Mouse (Mus musculus): ENCODE measurements at regions not wholly inside any gene's neighbourhood (a gene's known extent, or its start where the extent isn't known, plus 50 kb on each side); places are given as distances from the start of the nearest gene placed in this dataset.
"Not testable (repeated sequence)": the region's sequence is repeated elsewhere in the genome, so short reads cannot be mapped to it uniquely, and the experiment has no call there.

GRCm38 (mm10) chr8:126776605-126777469 lies 168.8 kb downstream of the Tomm20 start:
- WGBS = 84% methylated on average over 11 of the region's 11 CpGs
- no peaks in the 10 kb centered on the region for H3K36me3 ChIP-seq (ENCODE audit: control insufficient read depth, insufficient read depth, low read length)

GRCm38 (mm10) chr8:126775334-126775733 lies 170.3 kb downstream of the Tomm20 start:
- intact Hi-C loops (cut with DNase I) = no loop called here
- 85% methylated on average over 3 of the region's 3 CpGs for WGBS
- Histone ChIP-seq H3K4me1 (ENCODE audit: control insufficient read depth, insufficient read depth, low read length) (no peaks in the 10 kb centered on the region), H3K79me2 (replicated peaks; ENCODE audit: control insufficient read depth, insufficient read depth, low read length) (no peaks in the 10 kb centered on the region), H3K27ac (no peak overlapping the region), H3K4me3 (no peak overlapping the region), H3K27me3 (ENCODE audit: control insufficient read depth, insufficient read depth, low read length) (no peaks in the 10 kb centered on the region), H3K9ac (ENCODE audit: low read depth, low read length) (no peak overlapping the region), H3K36me3 (ENCODE audit: control insufficient read depth, insufficient read depth, low read length) (no peaks in the 10 kb centered on the region)
- TF ChIP-seq EP300 (IDR thresholded peaks at IDR 0.05; ENCODE audit: insufficient read depth, low read depth, low read length) (no peak), CTCF (IDR thresholded peaks at IDR 0.05) (no peak), POLR2A (IDR thresholded peaks at IDR 0.05; ENCODE audit: insufficient read depth, low read depth, low read length) (no peak)
- DNase-seq = no peak

More at GRCm38 (mm10) chr8:126776605-126777469, 168.8 kb downstream of the Tomm20 start:
- Histone ChIP-seq H3K27me3 (ENCODE audit: control insufficient read depth, insufficient read depth, low read length) (no peaks in the 10 kb centered on the region), H3K4me1 (ENCODE audit: control insufficient read depth, insufficient read depth, low read length) (no peaks in the 10 kb centered on the region), H3K9ac (ENCODE audit: low read depth, low read length) (no peak overlapping the region), H3K4me3 (no peak overlapping the region), H3K27ac (no peak overlapping the region), H3K79me2 (replicated peaks; ENCODE audit: control insufficient read depth, insufficient read depth, low read length) (no peaks in the 10 kb centered on the region)
- peak; percentile 41 for TF ChIP-seq CTCF (IDR thresholded peaks at IDR 0.05)
- TF ChIP-seq POLR2A (IDR thresholded peaks at IDR 0.05; ENCODE audit: insufficient read depth, low read depth, low read length) = no peak
- no peak for DNase-seq
- intact Hi-C loops (cut with DNase I) = no loop called here

DNA sequence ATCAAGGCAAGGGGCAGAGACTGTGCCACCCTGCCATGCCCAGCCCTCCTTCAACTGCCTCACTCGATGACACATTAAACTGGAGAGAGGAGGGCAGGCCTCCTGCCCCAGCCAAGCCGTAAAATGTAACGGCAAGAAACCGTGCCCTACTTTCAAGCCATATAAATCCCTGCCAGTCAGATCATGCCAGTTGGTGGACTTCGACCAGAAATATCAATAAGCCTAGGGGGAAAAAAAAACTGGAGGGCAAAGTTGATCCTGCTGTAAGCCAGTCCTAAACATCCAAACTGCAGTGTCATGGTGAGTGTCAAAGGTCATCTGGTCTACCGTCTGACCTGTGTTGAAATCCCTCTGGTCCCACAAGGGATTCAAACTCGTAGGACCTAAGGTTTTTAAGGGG lies 170.8 kb downstream of the Tomm20 start:
- H3K27me3 ChIP-seq (ENCODE audit: control insufficient read depth, insufficient read depth, low read length) = no peaks in the 10 kb centered on the region
- no peak for DNase-seq
- H3K4me1 ChIP-seq (ENCODE audit: control insufficient read depth, insufficient read depth, low read length) = no peaks in the 10 kb centered on the region
- 92% methylated on average over 7 of the region's 7 CpGs for WGBS
- intact Hi-C loops (cut with DNase I) = no loop called here
- TF ChIP-seq CTCF (IDR thresholded peaks at IDR 0.05) = no peak
- no peak for TF ChIP-seq POLR2A (IDR thresholded peaks at IDR 0.05; ENCODE audit: insufficient read depth, low read depth, low read length)
- TF ChIP-seq EP300 (IDR thresholded peaks at IDR 0.05; ENCODE audit: insufficient read depth, low read depth, low read length) = no peak
- no peak overlapping the region for H3K4me3 ChIP-seq
- H3K79me2 ChIP-seq (replicated peaks; ENCODE audit: control insufficient read depth, insufficient read depth, low read length) = no peaks in the 10 kb centered on the region
- H3K27ac ChIP-seq = no peak overlapping the region
- H3K36me3 ChIP-seq (ENCODE audit: control insufficient read depth, insufficient read depth, low read length) = no peaks in the 10 kb centered on the region
- no peak overlapping the region for H3K9ac ChIP-seq (ENCODE audit: low read depth, low read length)

- intact Hi-C loops (cut with DNase I) = no loop called here
- no peaks in the 10 kb centered on the region for H3K36me3 ChIP-seq (ENCODE audit: control insufficient read depth, insufficient read depth, low read length)
- 74% methylated on average over 11 of the region's 11 CpGs for WGBS
- H3K4me1 ChIP-seq (ENCODE audit: control insufficient read depth, insufficient read depth, low read length) = no peaks in the 10 kb centered on the region
- H3K4me3 ChIP-seq = no peak overlapping the region
- no peak overlapping the region for H3K27ac ChIP-seq
- TF ChIP-seq CTCF (IDR thresholded peaks at IDR 0.05) = no peak
- no peak for TF ChIP-seq POLR2A (IDR thresholded peaks at IDR 0.05; ENCODE audit: insufficient read depth, low read depth, low read length)
- TF ChIP-seq EP300 (IDR thresholded peaks at IDR 0.05; ENCODE audit: insufficient read depth, low read depth, low read length) = no peak
- H3K79me2 ChIP-seq (replicated peaks; ENCODE audit: control insufficient read depth, insufficient read depth, low read length) = no peaks in the 10 kb centered on the region
- no peak for DNase-seq
- H3K9ac ChIP-seq (ENCODE audit: low read depth, low read length) = no peak overlapping the region
- no peaks in the 10 kb centered on the region for H3K27me3 ChIP-seq (ENCODE audit: control insufficient read depth, insufficient read depth, low read length)
These were observed 172.9 kb downstream of the Tomm20 start for GRCm38 (mm10) chr8:126772748-126773147.

- no peaks in the 10 kb centered on the region for H3K79me2 ChIP-seq (replicated peaks; ENCODE audit: control insufficient read depth, insufficient read depth, low read length)
- intact Hi-C loops (cut with DNase I) = no loop called here
- WGBS = 70% methylated on average over 7 of the region's 7 CpGs
- H3K27me3 ChIP-seq (ENCODE audit: control insufficient read depth, insufficient read depth, low read length) = no peaks in the 10 kb centered on the region
- DNase-seq = no peak
- H3K4me1 ChIP-seq (ENCODE audit: control insufficient read depth, insufficient read depth, low read length) = no peaks in the 10 kb centered on the region
- TF ChIP-seq CTCF (IDR thresholded peaks at IDR 0.05) = no peak
- TF ChIP-seq EP300 (IDR thresholded peaks at IDR 0.05; ENCODE audit: insufficient read depth, low read depth, low read length) = no peak
- no peak for TF ChIP-seq POLR2A (IDR thresholded peaks at IDR 0.05; ENCODE audit: insufficient read depth, low read depth, low read length)
- no peak overlapping the region for H3K27ac ChIP-seq
- H3K4me3 ChIP-seq = no peak overlapping the region
- no peak overlapping the region for H3K9ac ChIP-seq (ENCODE audit: low read depth, low read length)
- H3K36me3 ChIP-seq (ENCODE audit: control insufficient read depth, insufficient read depth, low read length) = no peaks in the 10 kb centered on the region
These were observed 173.4 kb downstream of the Tomm20 start for GRCm38 (mm10) chr8:126772194-126772593.

GRCm38 (mm10) chr8:126770374-126770773 lies 175.3 kb downstream of the Tomm20 start:
- 48% methylated on average over 2 of the region's 2 CpGs for WGBS
- H3K9ac ChIP-seq (ENCODE audit: low read depth, low read length); H3K27ac ChIP-seq; H3K4me1 ChIP-seq (ENCODE audit: control insufficient read depth, insufficient read depth, low read length); H3K4me3 ChIP-seq; H3K27me3 ChIP-seq (ENCODE audit: control insufficient read depth, insufficient read depth, low read length); H3K79me2 ChIP-seq (replicated peaks; ENCODE audit: control insufficient read depth, insufficient read depth, low read length); DNase-seq; H3K36me3 ChIP-seq (ENCODE audit: control insufficient read depth, insufficient read depth, low read length); intact Hi-C loops (cut with DNase I): not testable (repeated sequence)

Data from heart, adult 2 months (tissue).